Mouse (Mus musculus) hindbrain, embryonic 14.5 days (tissue): Measurements from ENCODE around the gene Dcdc2a. TPM values are rescaled to one million over a fixed set of nuclear protein-coding genes. Genes with fewer than 3 reads are reported as not detected.

ENCODE experiments used
- ATAC-seq: fragments of 200-750 bp; cut with Nextera tagmentation; 2 replicates; pipeline ENCODE4 v1.8.0; 2017; ENCODE audit warnings: moderate number of reproducible peaks, mild to moderate bottlenecking, moderate TSS enrichment, moderate library complexity; ENCODE audit not compliant: low FRiP score
- DNase-seq: peaks from one replicate; pipeline ENCODE4 v3.0.0-alpha.2; 2015; ENCODE audit warnings: low spot score
- H3K27ac ChIP-seq: fragments of 300-500 bp; sonication (generic); 2 replicates; pipeline ENCODE4 v1.5.1; 2014; ENCODE audit warnings: mild to moderate bottlenecking, moderate library complexity
- H3K27me3 ChIP-seq: fragments of 300-500 bp; sonication (generic); 2 replicates; pipeline ENCODE4 v1.6.1; 2014; ENCODE audit warnings: mild to moderate bottlenecking, low read length, mixed read lengths; ENCODE audit not compliant: control insufficient read depth, insufficient read depth
- H3K36me3 ChIP-seq: fragments of 300-500 bp; sonication (generic); replicated peaks from 2 replicates; pipeline ENCODE4 v1.6.1; 2014; ENCODE audit not compliant: control insufficient read depth, insufficient read depth
- H3K4me1 ChIP-seq: fragments of 300-500 bp; sonication (generic); replicated peaks from 2 replicates; pipeline ENCODE4 v1.6.1; 2014; ENCODE audit warnings: antibody characterized with exemption, low read length, mixed read lengths; ENCODE audit not compliant: control insufficient read depth, insufficient read depth
- H3K4me2 ChIP-seq: fragments of 300-500 bp; sonication (generic); replicated peaks from 2 replicates; pipeline ENCODE4 v1.6.1; 2014; ENCODE audit warnings: mild to moderate bottlenecking, moderate library complexity
- H3K4me3 ChIP-seq: fragments of 300-500 bp; sonication (generic); replicated peaks from 2 replicates; pipeline ENCODE4 v1.5.1; 2014; ENCODE audit warnings: mild to moderate bottlenecking, low read length
- H3K9ac ChIP-seq: fragments of 300-500 bp; sonication (generic); 2 replicates; pipeline ENCODE4 v1.6.1; 2014
- H3K9me3 ChIP-seq: fragments of 300-500 bp; sonication (generic); 2 replicates; pipeline ENCODE4 v1.6.1; 2016; ENCODE audit warnings: low read length; ENCODE audit not compliant: control insufficient read depth
- WGBS: fragments of 180-500 bp; shearing (Covaris S2); extraction: QIAGEN DNeasy Blood & Tissue Kit; methylation state at CpG from one replicate; pipeline ENCODE4 v1.1.7; 2014; 5-methylcytosine and 5-hydroxymethylcytosine counted together
- polyA plus RNA-seq: library from polyadenylated mRNA; unstranded; fragments of >200 nt; fragmentation: Nextera tagmentation; extraction: Ambion mirVana; gene quantifications from 2 replicates; pipeline ENCODE4 v1.2.1, GENCODE M21; 2014

Gene Dcdc2a
- polyA plus RNA-seq = 3.9 TPM in 2 replicates

GRCm38 (mm10) chr13:25055873-25056667 lies at the start of gene Dcdc2a:
Gene Dcdc2a, plus strand, starts transcription at chr13:25056004.
- H3K4me3 ChIP-seq = peak within 1 kb of the TSS; percentile 52
- DNase-seq (peak; percentile 32), ATAC-seq (peak; percentile 79)
- H3K9ac ChIP-seq = peak within 1 kb of the TSS; percentile 55
- H3K9me3 ChIP-seq = no peaks in the 10 kb centered on the region
- H3K36me3 ChIP-seq = no peaks in the 10 kb centered on the region
- peaks cover 26% of the 10 kb centered on the region for H3K27me3 ChIP-seq
- peak within 1 kb of the TSS; percentile 86 for H3K4me2 ChIP-seq
- H3K4me1 ChIP-seq = no peaks in the 10 kb centered on the region
- no peak within 1 kb of the TSS; the same call in 1 of the 2 replicates for H3K27ac ChIP-seq
- 3% methylated on average over 63 of the region's 63 CpGs for WGBS

- no peaks in the 10 kb centered on the region for H3K27me3 ChIP-seq
- H3K9me3 ChIP-seq = no peaks in the 10 kb centered on the region
- no peak overlapping the region for H3K4me3 ChIP-seq
- no peak for DNase-seq
- no peak overlapping the region for H3K27ac ChIP-seq
- H3K36me3 ChIP-seq = peaks cover 32% of the 10 kb centered on the region
- ATAC-seq = no peak
- 88% methylated on average over 6 of the region's 8 CpGs for WGBS
- no peak overlapping the region for H3K4me2 ChIP-seq
- no peak overlapping the region for H3K9ac ChIP-seq
- no peaks in the 10 kb centered on the region for H3K4me1 ChIP-seq
These were observed 48.7 kb upstream of the Dcdc2a start for GRCm38 (mm10) chr13:25007115-25007514.

GRCm38 (mm10) chr13:25018316-25018715 lies 37.5 kb upstream of the Dcdc2a start:
- peaks cover 10% of the 10 kb centered on the region; the same call in 1 of the 2 replicates for H3K36me3 ChIP-seq
- ATAC-seq (no peak), DNase-seq (no peak)
- H3K9ac ChIP-seq = 0 out of 2 replicates have a peak overlapping the region, but pooled peaks have one; percentile 90
- peak overlapping the region; percentile 84 for H3K4me2 ChIP-seq
- H3K27me3 ChIP-seq = no peaks in the 10 kb centered on the region
- no peaks in the 10 kb centered on the region for H3K9me3 ChIP-seq
- 93% methylated on average over 9 of the region's 9 CpGs for WGBS
- no peak overlapping the region for H3K4me3 ChIP-seq
- H3K27ac ChIP-seq = no peak overlapping the region
- H3K4me1 ChIP-seq = peaks cover 17% of the 10 kb centered on the region

GRCm38 (mm10) chr13:25019793-25020539 lies 35.8 kb upstream of the Dcdc2a start, which contains the start of gene Mrs2:
Gene Mrs2, minus strand, starts transcription at chr13:25020379.
- Histone ChIP-seq H3K4me3 (peak within 1 kb of the TSS; percentile 90), H3K9ac (peak within 1 kb of the TSS; percentile 90), H3K4me1 (peaks cover 17% of the 10 kb centered on the region), H3K36me3 (peaks cover 10% of the 10 kb centered on the region; the same call in 1 of the 2 replicates), H3K27me3 (no peaks in the 10 kb centered on the region), H3K4me2 (peak within 1 kb of the TSS; percentile 84), H3K9me3 (no peaks in the 10 kb centered on the region), H3K27ac (peak within 1 kb of the TSS; percentile 82)
- DNase-seq (peak; percentile 92), ATAC-seq (peak; percentile 93)
- WGBS = under 1% methylated on average over 74 of the region's 84 CpGs

- Histone ChIP-seq H3K4me1 (peaks cover 17% of the 10 kb centered on the region), H3K27ac (peak overlapping the region; percentile 82), H3K27me3 (no peaks in the 10 kb centered on the region), H3K9ac (peak overlapping the region; percentile 90), H3K36me3 (peaks cover 10% of the 10 kb centered on the region; the same call in 1 of the 2 replicates), H3K4me2 (peak overlapping the region; percentile 84), H3K4me3 (peak overlapping the region; percentile 90), H3K9me3 (no peaks in the 10 kb centered on the region)
- 53% methylated on average over 4 of the region's 4 CpGs for WGBS
- ATAC-seq = peak; percentile 39; the same call in 1 of the 2 replicates
- no peak for DNase-seq
These were observed 35.3 kb upstream of the Dcdc2a start for GRCm38 (mm10) chr13:25020540-25020892.

GRCm38 (mm10) chr13:25022386-25022785 lies 33.4 kb upstream of the Dcdc2a start:
- H3K36me3 ChIP-seq = peaks cover 10% of the 10 kb centered on the region; the same call in 1 of the 2 replicates
- H3K27ac ChIP-seq = no peak overlapping the region
- no peak overlapping the region for H3K4me3 ChIP-seq
- no peak overlapping the region for H3K4me2 ChIP-seq
- DNase-seq (no peak), ATAC-seq (no peak)
- H3K27me3 ChIP-seq = no peaks in the 10 kb centered on the region
- 72% methylated on average over 4 of the region's 4 CpGs for WGBS
- H3K9ac ChIP-seq = no peak overlapping the region
- H3K9me3 ChIP-seq = no peaks in the 10 kb centered on the region
- H3K4me1 ChIP-seq = peaks cover 17% of the 10 kb centered on the region

GRCm38 (mm10) chr13:25023129-25023528 lies 32.7 kb upstream of the Dcdc2a start:
- ATAC-seq (no peak), DNase-seq (no peak)
- peaks cover 3% of the 10 kb centered on the region; the same call in 1 of the 2 replicates for H3K36me3 ChIP-seq
- H3K9ac ChIP-seq = no peak overlapping the region
- WGBS = 86% methylated on average over 3 of the region's 3 CpGs
- H3K27me3 ChIP-seq = no peaks in the 10 kb centered on the region
- no peaks in the 10 kb centered on the region for H3K9me3 ChIP-seq
- H3K4me1 ChIP-seq = peaks cover 17% of the 10 kb centered on the region
- H3K4me3 ChIP-seq = no peak overlapping the region
- H3K4me2 ChIP-seq = no peak overlapping the region
- H3K27ac ChIP-seq = no peak overlapping the region

GRCm38 (mm10) chr13:25024655-25025054 lies 31.1 kb upstream of the Dcdc2a start:
- Histone ChIP-seq H3K4me2 (no peak overlapping the region), H3K4me1 (peaks cover 3% of the 10 kb centered on the region; the same call in 1 of the 2 replicates), H3K4me3 (no peak overlapping the region), H3K27me3 (no peaks in the 10 kb centered on the region), H3K9ac (no peak overlapping the region), H3K36me3 (no peaks in the 10 kb centered on the region), H3K27ac (no peak overlapping the region), H3K9me3 (no peaks in the 10 kb centered on the region)
- DNase-seq (peak; percentile 43), ATAC-seq (no peak)
- WGBS = 27% methylated on average over 2 of the region's 2 CpGs
